Mouse (Mus musculus) urinary bladder, postnatal 36 days (tissue): Measurements from ENCODE around the gene Myog.
A peak's percentile ranks its signal among the peaks of the same experiment; 100 is the strongest.

Experiments
- DNase-seq, 2 experiments: peaks; one replicate each; pipeline ENCODE4 v3.0.0; 2022; ENCODE audit warnings: low spot score in 2 of 2, mixed read lengths in 1 of 2

The Myog gene

GRCm38 (mm10) chr1:134320691-134321301 is 31.0 kb downstream of the Myog start:
- DNase-seq: no peak

GRCm38 (mm10) chr1:134322591-134322990 is 32.8 kb downstream of the Myog start:
- DNase-seq: no peak

GRCm38 (mm10) chr1:134326841-134327346 is 37.1 kb downstream of the Myog start:
- no peak for DNase-seq

GRCm38 (mm10) chr1:134331879-134332635 is 42.3 kb downstream of the Myog start:
- peak; percentile 64 to 71 for DNase-seq

GRCm38 (mm10) chr1:134332770-134333271 is 43.0 kb downstream of the Myog start, which contains the start of gene Ppfia4:
TSS of gene Ppfia4 (minus strand) at chr1:134332928.
- no peak for DNase-seq

- no peak for DNase-seq
Observed at GRCm38 (mm10) chr1:134333371-134334110, 43.8 kb downstream of the Myog start.

GRCm38 (mm10) chr1:134334111-134334827 is 44.5 kb downstream of the Myog start:
- no peak for DNase-seq

- no peak for DNase-seq
Observed at GRCm38 (mm10) chr1:134335211-134335923, 45.6 kb downstream of the Myog start.

GRCm38 (mm10) chr1:134335924-134336810 is 46.4 kb downstream of the Myog start:
- no peak for DNase-seq

- DNase-seq: no peak
Observed at GRCm38 (mm10) chr1:134336958-134337710, 47.3 kb downstream of the Myog start.

GRCm38 (mm10) chr1:134339162-134339561 is 49.4 kb downstream of the Myog start:
- no peak for DNase-seq

- DNase-seq: no peak
Observed at GRCm38 (mm10) chr1:134339757-134340619, 50.2 kb downstream of the Myog start.

GRCm38 (mm10) chr1:134341641-134342277 is 52.0 kb downstream of the Myog start:
- DNase-seq: no peak
